Mouse (Mus musculus): ENCODE data around the gene Cdr2.
"Not testable (repeated sequence)": the region's sequence is repeated elsewhere in the genome, so short reads cannot be mapped to it uniquely, and the experiment has no call there.

The Cdr2 gene

DNA sequence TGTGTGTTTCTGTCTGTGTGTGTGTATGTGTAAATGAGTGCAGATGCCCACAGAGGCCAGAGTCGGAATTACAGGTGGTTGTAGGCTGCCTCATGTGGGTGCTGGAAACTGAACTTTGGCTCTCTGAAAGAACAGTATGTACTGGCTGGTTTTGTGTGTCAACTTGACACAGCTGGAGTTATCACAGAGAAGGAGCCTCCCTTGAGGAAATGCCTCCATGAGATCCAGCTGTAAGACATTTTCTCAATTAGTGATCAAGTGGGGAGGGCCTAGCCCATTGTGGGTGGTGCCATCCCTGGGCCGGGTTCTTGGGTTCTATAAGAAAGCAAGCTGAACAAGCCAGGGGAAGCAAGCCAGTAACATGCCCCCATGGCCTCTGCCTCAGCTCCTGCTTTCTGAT is 9.6 kb downstream of the Cdr2 start:
- not testable (repeated sequence) for DNase-seq (ENCODE audit: low read depth, low spot score)

DNA sequence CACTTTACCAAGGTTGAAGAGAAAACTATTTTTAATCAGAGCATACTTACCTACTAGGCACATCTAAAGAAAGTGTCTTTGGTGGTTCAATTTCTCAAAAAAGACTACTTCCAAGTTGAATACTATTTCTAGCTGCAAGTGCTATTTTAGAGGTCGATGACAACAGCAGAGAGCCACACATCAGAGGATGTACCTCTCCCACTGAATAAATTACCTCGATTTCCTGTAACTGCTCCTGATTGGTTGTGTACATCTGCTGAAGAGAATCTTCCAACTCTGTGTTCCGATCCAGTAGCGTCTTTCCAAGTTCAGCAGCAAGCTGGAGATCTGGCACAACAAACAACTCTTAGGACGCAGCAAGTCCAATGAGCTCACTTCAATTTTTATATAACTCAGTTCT is 12.0 kb downstream of the Cdr2 start:
- peak; percentile 31 for DNase-seq (ENCODE audit: low read depth, low spot score)

DNA sequence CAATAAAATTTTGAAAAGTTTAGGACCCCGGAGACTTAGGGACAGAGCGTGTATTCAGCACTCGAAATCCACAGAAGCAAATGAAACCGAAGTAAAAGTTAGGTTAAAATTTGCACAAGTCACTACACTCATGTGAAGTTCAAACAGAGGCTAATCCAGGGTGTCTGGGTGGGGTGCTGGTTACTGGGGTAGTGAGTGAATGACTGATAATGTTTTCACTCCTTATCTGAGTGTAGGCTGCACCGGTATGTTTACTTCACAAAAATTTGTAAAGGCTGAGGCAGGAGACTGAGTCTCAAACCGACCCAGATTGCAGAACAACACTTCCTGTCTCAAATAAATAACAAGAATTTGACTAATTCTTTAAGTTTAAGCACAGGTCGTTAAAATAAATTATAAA is 12.9 kb downstream of the Cdr2 start:
- DNase-seq (ENCODE audit: low read depth, low spot score): no peak

DNA sequence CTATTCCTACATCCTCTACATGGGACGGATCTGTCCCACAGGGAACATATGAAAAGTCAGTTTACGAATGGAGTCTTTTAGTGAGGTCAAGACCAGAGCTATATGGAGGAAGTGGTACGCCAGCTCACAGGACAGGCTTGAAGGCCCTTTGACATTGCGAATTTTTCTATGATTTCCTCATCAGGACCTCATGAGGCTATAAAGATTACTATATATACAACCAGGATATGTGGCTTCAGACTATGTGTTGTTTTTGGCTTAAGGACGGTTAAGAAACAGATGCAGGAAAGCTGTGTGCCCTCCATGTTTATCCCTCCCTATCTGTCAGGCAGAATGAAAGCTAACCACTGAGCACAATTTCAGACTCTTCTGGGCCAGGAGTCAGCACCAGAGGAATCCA is 19.0 kb downstream of the Cdr2 start:
- DNase-seq (ENCODE audit: low read depth, low spot score): no peak

DNA sequence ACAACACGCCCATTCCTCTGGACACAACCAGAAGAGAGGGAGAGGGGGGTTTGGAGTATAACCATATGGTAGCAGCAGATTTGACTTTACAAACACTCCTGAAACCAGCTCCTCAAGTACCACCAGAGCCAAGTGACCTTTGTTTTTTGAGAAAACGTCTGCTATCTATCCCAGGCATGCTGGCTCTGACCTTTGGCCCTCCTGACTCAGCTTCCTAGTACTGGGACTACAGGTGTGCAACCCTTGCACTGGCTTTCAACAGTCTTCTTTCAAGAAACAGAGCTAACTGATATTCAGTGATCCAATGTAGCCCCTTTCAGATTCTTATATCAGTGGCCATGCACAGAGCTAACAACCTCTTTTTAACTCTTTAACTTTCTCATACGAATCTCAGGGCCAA is 20.2 kb downstream of the Cdr2 start:
- DNase-seq (ENCODE audit: low read depth, low spot score): no peak

DNA sequence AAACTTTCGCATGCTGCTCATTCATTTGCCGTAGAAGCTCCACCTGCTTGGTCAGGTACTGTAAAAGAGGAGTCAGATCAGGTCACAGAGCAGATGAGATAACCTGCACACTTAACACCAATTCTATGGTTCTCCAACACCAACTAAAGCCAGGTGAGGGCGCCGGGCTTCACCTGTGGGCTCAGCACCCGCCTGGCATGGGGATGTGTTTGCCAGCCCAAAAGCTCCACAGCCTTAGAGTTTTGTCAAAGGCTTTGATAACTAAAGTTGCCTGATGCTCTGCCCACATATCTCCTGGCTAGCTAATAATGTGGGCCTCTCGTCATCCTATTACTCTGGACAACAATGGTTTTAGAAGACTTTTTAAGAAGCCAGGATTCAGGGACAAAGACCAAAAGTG is 21.5 kb downstream of the Cdr2 start:
- DNase-seq (ENCODE audit: low read depth, low spot score): no peak

DNA sequence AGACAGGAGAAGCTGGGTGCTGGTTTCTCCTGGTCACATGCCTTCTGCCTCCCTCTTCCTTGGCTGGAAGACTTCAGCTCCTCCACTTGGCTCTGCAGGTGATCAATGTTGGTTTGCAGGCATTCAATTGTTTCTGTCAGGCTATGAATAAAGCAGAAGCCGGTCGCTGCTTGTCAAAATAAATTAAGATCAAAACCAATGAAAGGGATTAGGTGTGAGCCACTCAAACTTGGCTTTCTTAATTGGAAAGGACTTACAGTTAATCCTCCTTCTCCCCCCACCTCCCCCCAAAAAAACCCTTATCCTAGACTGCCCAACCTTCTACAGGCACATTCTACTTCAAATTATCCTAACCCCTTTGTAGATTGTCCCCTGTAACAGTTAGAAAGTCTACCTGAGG is 22.0 kb downstream of the Cdr2 start:
- no peak for DNase-seq (ENCODE audit: low read depth, low spot score)

DNA sequence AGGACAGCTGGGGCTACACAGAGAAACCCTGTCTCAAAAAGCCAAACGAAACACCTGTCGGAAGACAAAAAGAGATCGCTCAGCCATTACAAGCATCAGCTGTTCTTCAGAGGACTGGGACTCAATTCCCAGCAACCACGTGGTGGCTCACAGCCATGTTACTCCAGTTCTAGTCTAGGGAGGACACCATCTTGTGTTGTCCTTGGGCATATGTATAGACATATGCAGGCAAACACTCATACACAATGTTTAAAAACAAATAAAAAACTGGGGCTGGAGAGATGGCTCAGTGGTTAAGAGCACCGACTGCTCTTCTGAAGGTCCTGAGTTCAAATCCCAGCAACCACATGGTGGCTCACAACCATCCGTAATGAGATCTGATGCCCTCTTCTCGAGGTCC is 28.5 kb downstream of the Cdr2 start:
- not testable (repeated sequence) for DNase-seq (ENCODE audit: low read depth, low spot score)

DNA sequence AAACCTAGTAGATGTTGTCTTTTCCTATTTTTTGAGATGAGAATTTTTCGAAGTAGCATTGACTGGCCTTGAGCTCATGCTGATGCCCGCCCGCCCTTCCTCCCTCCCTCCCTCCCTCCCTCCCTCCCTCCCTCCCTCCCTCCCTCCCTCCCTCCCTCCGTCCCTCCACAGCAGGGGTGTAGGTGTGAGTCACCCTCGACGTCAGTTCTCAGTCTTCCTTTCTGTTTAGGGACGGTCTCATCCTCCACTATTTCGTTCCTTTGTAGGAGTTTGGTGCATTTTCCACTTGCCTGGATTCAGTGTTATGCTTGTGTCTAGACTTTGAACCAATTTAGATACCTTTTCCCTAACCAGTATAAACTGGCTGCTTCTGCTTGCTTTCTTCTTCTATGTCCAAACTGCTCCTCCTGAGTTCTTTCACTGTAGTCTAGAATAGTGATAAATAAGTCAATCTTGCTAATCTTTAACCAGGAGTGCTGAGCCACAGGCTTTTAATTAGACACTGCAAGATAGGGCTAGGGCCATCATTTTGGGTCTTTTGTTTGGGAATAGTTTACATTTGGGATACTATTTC is 38.1 kb downstream of the Cdr2 start:
- DNase-seq (ENCODE audit: low read depth, low spot score): no peak

DNA sequence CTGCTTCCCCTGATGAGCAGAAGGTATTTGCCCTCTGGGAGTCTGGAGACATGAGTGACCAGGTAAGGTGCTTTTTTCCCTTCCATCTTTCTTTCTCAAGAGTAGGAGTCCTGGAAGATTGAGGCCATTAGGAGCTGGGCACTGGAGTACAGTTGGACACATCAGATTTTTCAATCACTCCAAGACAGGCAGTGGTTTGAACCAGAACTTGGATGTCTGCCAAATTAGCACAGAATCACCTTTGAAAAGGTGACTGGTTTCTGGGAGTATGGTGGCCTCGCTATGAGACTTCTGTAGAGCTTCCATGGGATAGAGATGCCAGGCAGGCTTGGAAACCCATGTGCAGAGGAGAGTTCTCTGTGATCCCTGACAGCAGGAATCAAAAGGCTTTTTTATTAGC is 39.6 kb downstream of the Cdr2 start:
- no peak for DNase-seq (ENCODE audit: low read depth, low spot score)

DNA sequence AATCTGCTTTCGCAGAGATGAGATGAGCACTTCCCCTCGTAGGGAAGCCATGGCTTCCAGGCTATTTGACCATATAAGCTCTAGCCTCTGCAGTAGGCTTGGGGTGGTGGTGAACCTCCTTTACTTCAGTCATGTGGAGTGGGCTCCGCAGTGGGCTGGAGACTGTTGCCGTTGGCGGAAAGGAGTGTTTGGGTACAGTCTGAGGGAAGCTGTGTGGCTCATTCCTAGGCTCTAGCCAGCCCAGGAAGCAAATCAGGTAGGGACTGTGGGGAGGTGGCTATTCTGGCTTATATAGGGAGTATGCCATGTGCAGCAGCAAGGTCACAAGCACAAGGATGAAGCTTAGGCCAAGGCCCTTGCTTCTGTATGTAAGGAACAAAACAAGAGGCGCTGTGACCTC is 40.9 kb downstream of the Cdr2 start:
- DNase-seq (ENCODE audit: low read depth, low spot score): no peak

DNA sequence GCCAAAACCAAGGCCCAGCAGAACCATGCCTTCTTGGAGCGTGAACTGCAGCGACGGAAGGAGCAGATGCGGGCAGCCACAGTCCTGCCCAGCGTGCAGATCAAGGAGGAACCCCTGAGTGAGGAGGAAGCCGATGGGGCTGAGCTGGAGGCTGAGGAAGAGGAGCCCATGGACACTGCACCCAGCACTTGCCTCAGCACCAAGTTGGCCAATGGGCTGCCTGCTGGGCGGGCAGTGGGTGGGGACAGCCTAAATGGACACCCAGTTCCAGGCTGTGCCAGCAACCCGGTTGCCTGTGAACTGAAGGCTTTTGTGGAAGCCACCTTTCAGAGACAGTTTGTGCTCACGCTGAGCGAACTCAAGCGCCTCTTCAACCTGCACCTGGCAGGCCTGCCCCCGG is 41.8 kb downstream of the Cdr2 start:
- DNase-seq (ENCODE audit: low read depth, low spot score): peak; percentile 34

DNA sequence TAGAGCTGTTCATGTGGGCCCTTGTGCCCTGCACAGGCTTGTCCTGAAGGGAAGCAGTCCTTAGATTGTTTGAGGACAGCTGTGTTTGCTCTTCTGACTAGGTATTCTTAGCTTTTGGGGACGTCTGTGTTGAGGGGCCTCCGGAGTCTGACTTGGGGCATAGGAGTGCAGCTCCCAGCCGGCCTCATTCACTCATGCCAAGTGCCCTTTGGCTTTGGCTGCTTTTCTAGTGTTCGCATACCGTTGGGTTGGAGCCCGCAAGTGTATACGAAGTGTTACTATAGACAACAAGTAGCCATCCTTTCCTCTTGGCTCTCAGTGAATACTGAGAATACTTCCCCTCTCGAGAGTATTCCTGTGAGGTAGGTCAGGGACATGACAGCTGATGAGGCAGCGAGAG is 43.9 kb downstream of the Cdr2 start:
- no peak for DNase-seq (ENCODE audit: low read depth, low spot score)

DNA sequence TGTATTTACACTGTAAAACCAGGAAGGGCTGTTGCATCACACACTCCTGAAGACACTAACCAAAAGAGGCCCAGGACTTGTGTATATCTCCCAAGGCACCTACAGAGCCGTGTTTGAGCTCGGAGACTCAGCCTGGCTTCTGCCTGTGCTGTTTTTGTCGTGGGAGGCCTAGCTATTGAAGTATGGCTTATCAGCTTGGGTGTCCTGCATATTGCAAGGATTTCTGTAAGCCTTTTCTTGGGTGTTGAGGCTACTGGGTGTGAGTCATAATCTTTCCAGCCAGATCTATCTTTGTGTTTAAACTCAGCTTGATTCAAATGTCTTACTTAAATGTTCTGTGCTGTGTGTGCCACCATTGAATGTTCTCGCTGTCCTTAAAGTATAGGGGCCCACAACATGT is 45.6 kb downstream of the Cdr2 start:
- DNase-seq (ENCODE audit: low read depth, low spot score): peak; percentile 56

DNA sequence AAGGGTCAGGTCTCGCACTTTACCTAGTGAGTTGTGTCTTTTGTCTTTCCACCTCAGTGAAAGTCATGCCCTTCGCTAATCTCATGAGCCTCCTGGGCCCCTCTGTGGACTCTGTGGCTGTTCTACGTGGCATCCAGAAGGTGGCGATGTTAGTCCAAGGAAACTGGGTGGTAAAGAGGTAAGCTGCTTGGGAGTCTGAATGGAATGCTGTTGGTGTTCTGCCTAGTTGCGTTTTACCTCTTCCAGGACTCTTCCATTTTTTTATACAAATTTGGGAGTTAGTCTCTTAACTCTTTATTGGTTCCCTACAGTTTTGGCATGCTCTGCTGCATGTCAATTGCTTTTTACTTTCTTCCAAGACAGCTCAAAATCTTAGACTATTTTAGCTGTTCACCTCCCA is 47.4 kb downstream of the Cdr2 start:
- DNase-seq (ENCODE audit: low read depth, low spot score): peak; percentile 60

DNA sequence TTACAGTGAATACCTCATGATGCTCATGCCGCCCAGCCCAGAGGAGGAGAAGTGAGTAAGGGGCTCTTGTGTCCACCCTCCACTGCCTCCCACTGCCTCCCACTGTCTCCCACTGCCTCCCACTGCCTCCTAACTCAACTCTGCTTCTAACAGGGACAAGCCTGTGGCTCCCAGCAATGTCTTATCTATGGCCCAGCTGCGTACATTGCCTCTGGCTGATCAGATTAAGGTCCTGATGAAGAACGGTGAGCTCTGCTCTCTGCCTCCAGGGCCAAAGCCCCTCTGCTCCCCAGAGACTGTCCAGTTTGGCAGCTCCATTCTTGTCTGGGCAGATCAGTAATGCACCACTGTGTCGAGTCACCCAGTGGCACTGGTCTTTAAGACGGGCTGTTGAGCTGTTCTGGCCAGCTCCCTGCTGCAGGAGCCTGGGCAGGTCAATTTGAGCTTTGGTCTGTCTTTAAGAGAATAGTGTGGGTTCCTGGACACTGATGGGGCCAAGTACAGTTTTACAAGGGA is 48.4 kb downstream of the Cdr2 start:
- no peak for DNase-seq (ENCODE audit: low read depth, low spot score)

DNA sequence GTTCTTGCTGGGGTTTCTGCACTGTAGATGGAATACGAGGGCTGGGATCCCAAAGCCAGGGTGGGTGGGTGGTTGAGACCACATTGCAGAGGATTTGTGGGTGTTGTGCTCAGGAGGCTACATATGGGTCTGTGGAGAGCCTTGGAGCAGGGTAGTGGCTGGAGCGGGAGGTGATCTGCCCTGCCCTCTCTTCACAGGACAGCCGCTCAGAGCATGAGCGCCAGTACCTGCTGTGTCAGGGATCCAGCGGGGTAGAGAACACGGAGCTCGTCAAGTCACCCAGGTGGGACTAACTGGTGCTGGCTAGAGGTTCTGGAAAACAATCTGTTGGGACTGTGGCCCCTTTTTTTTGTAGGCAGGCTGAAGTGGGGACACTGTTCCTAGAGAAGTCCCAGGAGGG is 49.0 kb downstream of the Cdr2 start:
- no peak for DNase-seq (ENCODE audit: low read depth, low spot score)

DNA sequence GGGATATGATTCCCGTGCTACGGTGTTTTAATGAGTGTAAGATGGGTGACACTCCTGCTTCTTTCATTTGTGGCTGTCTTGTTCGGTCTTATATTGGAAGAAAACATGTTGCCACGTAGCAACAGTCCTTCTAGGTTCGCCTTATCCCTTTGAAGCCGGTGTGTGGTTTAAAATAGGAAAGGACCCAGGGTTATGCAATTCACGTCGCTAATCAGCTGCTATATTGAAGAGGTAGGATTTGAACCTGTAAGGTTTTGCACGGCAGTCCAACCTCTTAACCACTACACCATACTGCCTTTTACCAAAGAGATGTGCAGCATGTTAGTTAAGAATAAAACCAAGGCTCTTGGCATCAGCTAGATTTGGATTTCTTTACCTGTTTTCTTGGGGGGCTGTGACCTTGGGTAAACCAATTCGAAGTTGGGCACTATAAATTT is 63.6 kb downstream of the Cdr2 start:
- peak; percentile 75 for DNase-seq (ENCODE audit: low read depth, low spot score)

DNA sequence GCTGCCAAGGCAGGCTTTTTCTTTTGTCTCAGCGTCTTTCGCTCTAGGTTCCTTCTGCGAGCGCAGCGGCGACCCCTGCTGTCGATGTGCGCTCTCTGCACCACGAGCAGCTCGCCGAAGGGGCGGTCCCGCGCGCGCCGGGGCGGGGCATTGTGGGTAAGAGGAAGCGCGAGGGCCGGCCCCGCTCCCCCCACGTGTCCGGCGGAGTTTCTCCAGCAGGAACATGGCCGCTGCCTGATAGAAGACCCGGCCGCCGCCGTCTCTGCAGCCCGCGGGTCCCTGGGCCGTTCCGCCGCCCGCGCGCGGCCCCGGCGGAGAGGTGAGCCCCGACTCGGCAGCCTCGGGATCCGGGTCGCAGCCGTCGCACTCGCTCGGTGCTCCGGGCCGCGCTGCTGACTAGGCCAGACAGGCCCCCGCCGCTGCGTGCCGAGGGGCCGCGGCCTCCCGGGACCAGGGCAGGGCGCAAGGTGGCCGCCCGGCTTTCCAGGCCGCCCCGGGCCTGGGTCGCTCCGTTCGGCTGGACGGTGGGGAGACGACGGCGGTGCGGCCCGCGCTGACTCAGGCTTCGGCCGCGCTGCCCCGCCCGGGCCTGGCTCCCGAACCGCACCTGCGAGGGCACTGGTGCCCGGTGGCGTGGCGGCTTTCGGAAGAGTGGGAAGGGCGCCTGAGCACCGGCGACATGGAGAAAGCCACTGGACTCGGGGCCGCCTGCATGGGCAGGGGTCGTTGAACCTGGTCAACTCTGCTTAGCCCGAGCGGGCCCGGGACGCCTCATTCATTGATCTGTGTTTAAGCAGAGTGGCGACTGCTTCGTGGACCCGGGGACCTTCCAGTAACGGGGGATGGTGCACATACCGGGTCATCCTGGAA is 64.3 kb downstream of the Cdr2 start, which contains the start of gene Polr3e:
Gene Polr3e, plus strand, starts transcription at position 153 of the 870 bp plus-strand sequence.
- DNase-seq (ENCODE audit: low read depth, low spot score): peak; percentile 92

DNA sequence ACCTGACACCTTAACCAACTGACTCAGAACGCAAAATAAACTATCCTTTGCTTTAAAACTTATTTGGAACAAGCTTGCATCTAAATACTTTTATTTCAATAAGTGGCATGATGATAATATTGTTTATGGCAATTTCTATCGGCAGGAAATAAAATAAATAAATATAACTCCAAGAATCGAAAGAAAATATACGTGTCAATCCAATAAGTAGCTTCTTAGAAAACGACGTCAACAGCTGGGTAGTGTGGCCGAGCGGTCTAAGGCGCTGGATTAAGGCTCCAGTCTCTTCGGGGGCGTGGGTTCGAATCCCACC is 64.9 kb downstream of the Cdr2 start:
- no peak for DNase-seq (ENCODE audit: low read depth, low spot score)

DNA sequence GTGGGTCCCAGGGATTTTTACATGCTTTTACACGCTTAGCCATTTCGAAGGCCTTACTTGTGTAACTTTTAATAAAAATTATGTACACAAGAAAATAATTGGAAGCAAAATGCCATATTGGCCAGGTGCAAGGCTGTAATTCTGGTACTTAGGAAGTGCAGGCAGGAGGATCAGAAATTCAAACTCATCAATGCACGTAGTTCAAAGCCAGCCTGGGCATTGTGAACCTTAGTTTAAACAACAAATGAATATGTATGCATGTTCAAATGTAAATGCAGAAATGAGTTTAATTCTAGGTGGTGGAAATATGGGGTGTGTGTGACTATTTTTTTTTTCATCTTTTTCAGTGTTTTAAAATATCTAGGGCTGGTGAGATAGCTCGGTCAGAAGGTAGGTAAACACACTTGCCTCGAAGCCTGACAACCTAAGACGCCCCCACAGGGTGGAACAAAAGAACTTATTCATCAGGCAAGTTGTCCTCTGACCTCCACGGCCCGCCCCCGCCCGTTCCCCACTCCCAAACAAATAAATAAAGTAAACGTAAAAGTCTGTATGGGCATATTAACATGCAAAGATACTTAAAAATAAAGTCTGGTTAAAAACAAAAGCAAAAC is 65.7 kb downstream of the Cdr2 start:
- DNase-seq (ENCODE audit: low read depth, low spot score): no peak

DNA sequence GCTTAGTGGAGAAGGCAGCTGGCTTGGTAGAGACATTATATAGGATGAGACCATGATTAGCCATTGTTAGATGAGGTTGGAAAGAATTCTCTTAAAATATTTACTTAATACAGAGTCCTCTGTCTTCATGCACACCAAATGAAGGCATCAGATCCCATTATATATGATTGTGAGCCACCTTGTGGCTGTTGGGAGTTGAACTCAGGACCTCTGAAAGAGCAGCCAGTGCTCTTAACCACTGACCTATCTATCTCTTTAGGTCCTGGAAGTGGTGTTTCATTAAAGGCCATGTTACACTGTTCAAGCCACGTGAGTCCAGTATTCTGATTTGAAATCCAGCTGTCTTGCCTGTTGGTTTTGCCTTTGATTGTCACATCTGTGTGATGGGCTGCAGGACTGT is 68.8 kb downstream of the Cdr2 start:
- no peak for DNase-seq (ENCODE audit: low read depth, low spot score)

DNA sequence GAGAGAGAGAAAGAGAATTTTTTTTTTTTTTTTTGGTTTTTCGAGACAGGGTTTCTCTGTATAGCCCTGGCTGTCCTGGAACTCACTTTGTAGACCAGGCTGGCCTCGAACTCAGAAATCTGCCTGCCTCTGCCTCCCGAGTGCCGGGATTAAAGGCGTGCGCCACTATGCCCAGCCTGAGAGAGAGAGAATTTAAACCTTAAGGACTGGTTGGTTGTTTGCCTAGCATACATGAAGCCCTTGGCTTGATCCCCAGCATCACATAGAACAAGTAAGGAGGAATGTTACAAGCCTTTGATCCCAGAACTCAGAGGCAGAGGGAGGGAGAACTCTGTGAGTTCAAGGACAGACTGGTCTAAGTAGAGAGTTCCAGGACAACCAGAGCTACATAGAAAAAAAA is 70.8 kb downstream of the Cdr2 start:
- DNase-seq (ENCODE audit: low read depth, low spot score): not testable (repeated sequence)

Measured in telencephalon, adult 2 months (tissue).